Mouse (Mus musculus) bone marrow macrophage, adult 2 months (primary cell): Measurements from ENCODE around the gene Pdia5.

ENCODE experiments used
- CTCF ChIP-seq: IDR thresholded peaks from 2 replicates; pipeline ENCODE4 v1.5.1; 2012; ENCODE audit warnings: low read depth, mild to moderate bottlenecking, low read length, moderate library complexity
- POLR2A ChIP-seq: IDR thresholded peaks from 2 replicates; pipeline ENCODE4 v1.6.1; 2012; ENCODE audit warnings: mild to moderate bottlenecking, low read depth, low read length, borderline replicate concordance

DNA sequence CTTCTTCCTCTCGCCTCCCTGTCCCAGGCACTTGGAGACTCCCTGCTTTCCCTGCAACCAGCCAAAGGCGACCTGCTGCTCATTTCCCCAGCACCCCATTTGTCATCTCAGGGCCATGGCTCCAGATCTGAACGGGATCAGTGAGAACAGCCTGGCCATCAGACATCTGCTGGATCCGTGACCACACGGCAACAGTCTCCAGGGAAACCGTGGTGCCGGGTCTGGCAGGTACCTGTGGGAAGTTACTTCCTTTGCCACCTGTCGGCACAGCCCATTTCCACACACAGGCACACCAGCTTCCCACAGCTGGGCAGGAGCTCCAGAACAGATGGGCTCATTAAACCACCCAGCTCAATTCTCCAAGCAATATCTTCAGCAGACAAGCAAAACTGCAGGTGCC lies 33.2 kb downstream of the Pdia5 start:
- TF ChIP-seq POLR2A: no peak
- no peak for TF ChIP-seq CTCF
